8 mouse cellular contexts compared by ENCODE assay signal in the genomic region with DNA sequence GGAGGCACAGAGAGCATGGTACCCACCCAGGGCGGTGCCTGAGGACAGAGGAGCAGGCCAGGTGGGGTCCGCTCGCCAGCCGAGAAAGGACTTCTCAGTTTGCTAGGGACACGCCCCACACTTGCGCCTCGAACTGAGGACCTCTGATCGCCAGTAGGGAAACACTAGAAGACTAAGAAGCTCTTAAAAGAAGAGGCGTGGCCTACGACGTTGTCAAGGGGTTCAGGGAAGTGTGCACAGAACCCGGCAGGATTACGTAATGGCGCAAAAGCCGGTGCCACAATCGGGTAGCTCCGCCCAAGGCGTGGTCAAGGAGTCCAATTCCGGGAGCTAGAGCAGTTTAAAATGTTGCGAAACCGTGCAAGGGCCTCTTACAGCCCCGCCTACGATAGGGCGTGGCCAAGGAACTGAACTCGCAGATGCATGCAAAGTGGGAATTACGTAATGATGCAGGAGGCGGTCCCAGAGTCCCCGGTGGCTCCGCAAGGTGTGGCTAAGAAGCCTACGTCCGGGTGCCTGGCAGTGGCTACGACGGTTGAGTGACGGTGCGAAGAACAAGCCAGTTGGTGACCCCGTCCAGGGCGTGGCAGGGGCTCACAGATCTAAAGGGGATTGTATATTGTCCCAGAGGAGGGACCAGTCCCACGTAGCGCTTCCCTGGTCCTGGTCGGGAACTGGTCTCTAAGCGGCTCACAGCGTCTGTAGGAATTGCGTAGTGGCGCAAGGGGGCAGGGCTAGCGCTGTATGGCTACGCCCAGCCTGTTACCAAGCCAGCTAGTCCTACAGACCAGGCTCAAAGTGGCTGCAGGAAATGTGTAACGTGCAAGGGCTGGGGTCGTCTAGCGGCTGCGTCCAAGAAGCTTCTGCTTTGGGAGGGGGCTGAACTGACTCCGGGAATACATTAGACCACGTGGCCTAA. TPM values are rescaled to one million over a fixed set of nuclear protein-coding genes. Genes with fewer than 3 reads are reported as not detected.
DNase-seq lines count a peak whose midpoint lies in the region; ATAC-seq and TF ChIP-seq lines count a peak whose summit lies in the region.

A gene (plus strand): TSS at position 482 of the 919 bp plus-strand sequence.

- intact Hi-C loops in heart, adult 2 months (cut with DNase I) = no loop called here

- H3K9me3 ChIP-seq in embryonic facial prominence, embryonic 14.5 days (ENCODE audit: control insufficient read depth, low read length) = no peaks in the 10 kb centered on the region
- H3K9me3 ChIP-seq in limb, embryonic 13.5 days = no peaks in the 10 kb centered on the region
- H3K9me3 ChIP-seq in midbrain, embryonic 16.5 days (replicated peaks; ENCODE audit: control insufficient read depth, low read length, poor library complexity, severe bottlenecking) = no peaks in the 10 kb centered on the region

- H3K36me3 ChIP-seq in embryonic facial prominence, embryonic 14.5 days (ENCODE audit: control insufficient read depth, insufficient read depth, low read length) = peaks cover 4% of the 10 kb centered on the region; the same call in 1 of the 2 replicates
- H3K36me3 ChIP-seq in heart, adult 2 months (ENCODE audit: control insufficient read depth, insufficient read depth, low read length) = no peaks in the 10 kb centered on the region
- H3K36me3 ChIP-seq in limb, embryonic 13.5 days = peaks cover 3% of the 10 kb centered on the region; the same call in 1 of the 2 replicates
- H3K36me3 ChIP-seq in midbrain, embryonic 16.5 days (ENCODE audit: control insufficient read depth, insufficient read depth, low read length) = no peaks in the 10 kb centered on the region

- 0 out of 2 replicates have a peak, but pooled peaks have one; percentile 8 for TF ChIP-seq CTCF in heart, adult 2 months (IDR thresholded peaks at IDR 0.05)

- peaks cover 19% of the 10 kb centered on the region for H3K4me1 ChIP-seq in embryonic facial prominence, embryonic 14.5 days (ENCODE audit: control insufficient read depth, insufficient read depth, low read length)
- H3K4me1 ChIP-seq in heart, adult 2 months (ENCODE audit: control insufficient read depth, insufficient read depth, low read length) = peaks cover 4% of the 10 kb centered on the region
- H3K4me1 ChIP-seq in limb, embryonic 13.5 days = peaks cover 38% of the 10 kb centered on the region
- H3K4me1 ChIP-seq in midbrain, embryonic 16.5 days (ENCODE audit: control insufficient read depth, insufficient read depth, low read length) = peaks cover 22% of the 10 kb centered on the region

- H3K4me2 ChIP-seq in embryonic facial prominence, embryonic 14.5 days (ENCODE audit: low read depth, low read length) = peak within 1 kb of the TSS; percentile 67
- H3K4me2 ChIP-seq in limb, embryonic 13.5 days (replicated peaks) = peak within 1 kb of the TSS; percentile 78
- H3K4me2 ChIP-seq in midbrain, embryonic 16.5 days (ENCODE audit: low read length) = peak within 1 kb of the TSS; percentile 85

- H3K9ac ChIP-seq in embryonic facial prominence, embryonic 14.5 days (ENCODE audit: low read depth, low read length) = peak within 1 kb of the TSS; percentile 72
- H3K9ac ChIP-seq in heart, adult 2 months (ENCODE audit: low read depth, low read length) = peak within 1 kb of the TSS; percentile 83
- H3K9ac ChIP-seq in limb, embryonic 13.5 days = peak within 1 kb of the TSS; percentile 74
- peak within 1 kb of the TSS; percentile 88 for H3K9ac ChIP-seq in midbrain, embryonic 16.5 days (ENCODE audit: low read depth, low read length)

- ATAC-seq in embryonic facial prominence, embryonic 14.5 days (ENCODE audit: low read depth) = peak; percentile 89
- peak; percentile 91 for ATAC-seq in limb, embryonic 13.5 days (ENCODE audit: low FRiP score, low read depth)
- peak; percentile 92 for ATAC-seq in midbrain, embryonic 16.5 days

- peak; percentile 70 for TF ChIP-seq EP300 in heart, adult 2 months (IDR thresholded peaks at IDR 0.05; ENCODE audit: insufficient read depth, low read depth, low read length)

- peak; percentile 100 for DNase-seq in 3T3-L1 (ENCODE audit: low read depth, low spot score)
- DNase-seq in adrenal gland, postnatal 4 days (ENCODE audit: low spot score in 2 of 2) = peak; percentile 68 to 90
- DNase-seq in embryonic facial prominence, embryonic 14.5 days (ENCODE audit: low spot score) = peak; percentile 100
- DNase-seq in heart, adult 2 months = peak; percentile 96 to 99
- DNase-seq in kidney, adult 8-10 months = peak; percentile 100
- DNase-seq in spleen, postnatal 10 days (ENCODE audit: low spot score in 2 of 2) = peak; percentile 91 to 100

- H3K27me3 ChIP-seq in embryonic facial prominence, embryonic 14.5 days (replicated peaks; ENCODE audit: control insufficient read depth, insufficient read depth, low read length) = no peaks in the 10 kb centered on the region
- no peaks in the 10 kb centered on the region for H3K27me3 ChIP-seq in heart, adult 2 months (ENCODE audit: control insufficient read depth, insufficient read depth, low read length)
- no peaks in the 10 kb centered on the region; the same call in 1 of the 2 replicates for H3K27me3 ChIP-seq in limb, embryonic 13.5 days
- H3K27me3 ChIP-seq in midbrain, embryonic 16.5 days (ENCODE audit: control insufficient read depth, insufficient read depth, low read depth, low read length) = no peaks in the 10 kb centered on the region

- peak within 1 kb of the TSS; percentile 67 for H3K4me3 ChIP-seq in embryonic facial prominence, embryonic 14.5 days (ENCODE audit: low read depth, low read length)
- H3K4me3 ChIP-seq in heart, adult 2 months = peak within 1 kb of the TSS; percentile 66
- H3K4me3 ChIP-seq in limb, embryonic 13.5 days = peak within 1 kb of the TSS; percentile 65
- H3K4me3 ChIP-seq in midbrain, embryonic 16.5 days (ENCODE audit: low read depth, low read length) = peak within 1 kb of the TSS; percentile 68

- WGBS in embryonic facial prominence, embryonic 14.5 days = under 1% methylated on average over 50 of the region's 52 CpGs
- under 1% methylated on average over 52 of the region's 52 CpGs for WGBS in heart, adult 2 months
- under 1% methylated on average over 52 of the region's 52 CpGs for WGBS in limb, embryonic 13.5 days
- WGBS in midbrain, embryonic 16.5 days = under 1% methylated on average over 52 of the region's 52 CpGs

- no peaks in the 10 kb centered on the region for H3K79me2 ChIP-seq in heart, adult 2 months (replicated peaks; ENCODE audit: control insufficient read depth, insufficient read depth, low read length)

- peak; percentile 93 for TF ChIP-seq POLR2A in heart, adult 2 months (IDR thresholded peaks at IDR 0.05; ENCODE audit: insufficient read depth, low read depth, low read length)

- peak within 1 kb of the TSS; percentile 99 for H3K27ac ChIP-seq in embryonic facial prominence, embryonic 14.5 days (replicated peaks; ENCODE audit: low read depth, low read length)
- H3K27ac ChIP-seq in heart, adult 2 months = peak within 1 kb of the TSS; percentile 100
- peak within 1 kb of the TSS; percentile 96 for H3K27ac ChIP-seq in limb, embryonic 13.5 days
- peak within 1 kb of the TSS; percentile 99 for H3K27ac ChIP-seq in midbrain, embryonic 16.5 days (ENCODE audit: low read length)

RNA-seq across cellular contexts. Expression of the gene that starts here (rescaled TPM):
- 10 to 100 TPM; 54.9 to 55.5 TPM for total RNA-seq in adrenal gland, postnatal 4 days (2021)
- 61.3 and 70.3 TPM in 2 replicates for polyA plus RNA-seq in embryonic facial prominence, embryonic 14.5 days (2014; fragmentation: Nextera tagmentation; extraction: Ambion mirVana)
- 10 to 100 TPM; 56.9 to 64.5 TPM for total RNA-seq in heart, adult 2 months (2021)
- polyA plus RNA-seq in heart, adult 2 months (2012; rRNA removed) = 90.2 and 110 TPM in 2 replicates
- polyA plus RNA-seq in limb, embryonic 13.5 days (2015; fragmentation: Nextera tagmentation; extraction: Ambion mirVana) = 51.7 and 55.1 TPM in 2 replicates
- polyA plus RNA-seq in midbrain, embryonic 16.5 days (2015; fragmentation: Nextera tagmentation; extraction: Ambion mirVana) = 76.5 and 81.5 TPM in 2 replicates

Comparison
In these comparisons a context has a peak if more than half of its experiments do, and no peak if none do; other contexts are left out.
1. Peak in every context shown above with its lines: DNase-seq, ATAC-seq, H3K4me3 ChIP-seq and H3K27ac ChIP-seq.